Mouse (Mus musculus): ENCODE data around the gene Hsd17b6. TPM values are rescaled to one million over a fixed set of nuclear protein-coding genes. Genes with fewer than 3 reads are reported as not detected.

Hsd17b6 gene
- polyA plus RNA-seq, 1 experiment from 2014 or later, result not detected

- no peaks in the 10 kb centered on the region for H3K4me1 ChIP-seq
- no peaks in the 10 kb centered on the region for H3K27me3 ChIP-seq (replicated peaks)
- 87% methylated on average over 10 of the region's 10 CpGs for WGBS
- H3K27ac ChIP-seq (replicated peaks), result no peak overlapping the region
- no peaks in the 10 kb centered on the region for H3K36me3 ChIP-seq
- no peak overlapping the region for H3K4me3 ChIP-seq (replicated peaks)
- ATAC-seq (ENCODE audit: low FRiP score), result no peak
- H3K9me3 ChIP-seq (replicated peaks), result no peaks in the 10 kb centered on the region
- H3K9ac ChIP-seq (replicated peaks), result no peak overlapping the region
- no peak overlapping the region for H3K4me2 ChIP-seq
Observed at GRCm38 (mm10) chr10:128004918-128005317, 2.5 kb downstream of the Hsd17b6 start.

GRCm38 (mm10) chr10:128003281-128003801 lies 4.1 kb downstream of the Hsd17b6 start:
- Histone ChIP-seq H3K4me1 (no peaks in the 10 kb centered on the region), H3K4me3 (replicated peaks) (no peak overlapping the region), H3K9ac (replicated peaks) (no peak overlapping the region), H3K4me2 (no peak overlapping the region), H3K9me3 (replicated peaks) (no peaks in the 10 kb centered on the region), H3K27me3 (replicated peaks) (no peaks in the 10 kb centered on the region), H3K36me3 (no peaks in the 10 kb centered on the region), H3K27ac (replicated peaks) (no peak overlapping the region)
- ATAC-seq (ENCODE audit: low FRiP score), result no peak
- WGBS, result 84% methylated on average over 3 of the region's 3 CpGs

GRCm38 (mm10) chr10:127998260-127998659 lies 9.2 kb downstream of the Hsd17b6 start:
- no peak overlapping the region for H3K9ac ChIP-seq (replicated peaks)
- WGBS, result 100% methylated on average over 1 of the region's 1 CpGs

GRCm38 (mm10) chr10:127996690-127997089 lies 10.7 kb downstream of the Hsd17b6 start:
- Histone ChIP-seq H3K4me2 (no peak overlapping the region), H3K9ac (replicated peaks) (no peak overlapping the region), H3K36me3 (no peaks in the 10 kb centered on the region), H3K4me3 (replicated peaks) (no peak overlapping the region), H3K27me3 (replicated peaks) (no peaks in the 10 kb centered on the region), H3K4me1 (no peaks in the 10 kb centered on the region), H3K9me3 (replicated peaks) (no peaks in the 10 kb centered on the region), H3K27ac (replicated peaks) (no peak overlapping the region)
- 95% methylated on average over 3 of the region's 3 CpGs for WGBS
- no peak for ATAC-seq (ENCODE audit: low FRiP score)

More at GRCm38 (mm10) chr10:127998260-127998659, 9.2 kb downstream of the Hsd17b6 start:
- ATAC-seq (ENCODE audit: low FRiP score), result no peak
- Histone ChIP-seq H3K4me1 (no peaks in the 10 kb centered on the region), H3K27ac (replicated peaks) (no peak overlapping the region), H3K9me3 (replicated peaks) (no peaks in the 10 kb centered on the region), H3K27me3 (replicated peaks) (no peaks in the 10 kb centered on the region), H3K4me3 (replicated peaks) (no peak overlapping the region), H3K36me3 (no peaks in the 10 kb centered on the region), H3K4me2 (no peak overlapping the region)

- WGBS, result 17% methylated on average over 8 of the region's 8 CpGs
- ATAC-seq (ENCODE audit: low FRiP score), result no peak
- Histone ChIP-seq H3K9ac (replicated peaks) (no peak overlapping the region), H3K4me1 (peaks cover 7% of the 10 kb centered on the region; the same call in 1 of the 2 replicates), H3K36me3 (no peaks in the 10 kb centered on the region), H3K27me3 (replicated peaks) (no peaks in the 10 kb centered on the region), H3K4me2 (no peak overlapping the region), H3K27ac (replicated peaks) (no peak overlapping the region), H3K4me3 (replicated peaks) (no peak overlapping the region), H3K9me3 (replicated peaks) (no peaks in the 10 kb centered on the region)
Observed at GRCm38 (mm10) chr10:127985601-127986000, 21.8 kb downstream of the Hsd17b6 start.

GRCm38 (mm10) chr10:127984650-127985049 lies 22.8 kb downstream of the Hsd17b6 start:
- WGBS, result 75% methylated on average over 5 of the region's 5 CpGs
- ATAC-seq (ENCODE audit: low FRiP score), result no peak
- H3K27ac ChIP-seq (replicated peaks), result no peak overlapping the region
- no peak overlapping the region for H3K4me2 ChIP-seq
- H3K4me3 ChIP-seq (replicated peaks), result no peak overlapping the region
- H3K4me1 ChIP-seq, result peaks cover 7% of the 10 kb centered on the region; the same call in 1 of the 2 replicates
- H3K27me3 ChIP-seq (replicated peaks), result no peaks in the 10 kb centered on the region
- H3K9me3 ChIP-seq (replicated peaks), result no peaks in the 10 kb centered on the region
- H3K9ac ChIP-seq (replicated peaks), result no peak overlapping the region
- H3K36me3 ChIP-seq, result no peaks in the 10 kb centered on the region

- H3K36me3 ChIP-seq, result no peaks in the 10 kb centered on the region
- 51% methylated on average over 1 of the region's 1 CpGs for WGBS
- no peak overlapping the region for H3K4me3 ChIP-seq (replicated peaks)
- ATAC-seq (ENCODE audit: low FRiP score), result no peak
- H3K9me3 ChIP-seq (replicated peaks), result no peaks in the 10 kb centered on the region
- no peak overlapping the region for H3K4me2 ChIP-seq
- no peak overlapping the region for H3K27ac ChIP-seq (replicated peaks)
- H3K27me3 ChIP-seq (replicated peaks), result no peaks in the 10 kb centered on the region
- no peak overlapping the region for H3K9ac ChIP-seq (replicated peaks)
- no peaks in the 10 kb centered on the region for H3K4me1 ChIP-seq
Observed at GRCm38 (mm10) chr10:127975503-127975902, 31.9 kb downstream of the Hsd17b6 start.

- Histone ChIP-seq H3K4me3 (replicated peaks) (no peak overlapping the region), H3K4me1 (no peaks in the 10 kb centered on the region), H3K9me3 (replicated peaks) (no peaks in the 10 kb centered on the region), H3K27me3 (replicated peaks) (no peaks in the 10 kb centered on the region), H3K9ac (replicated peaks) (no peak overlapping the region), H3K4me2 (no peak overlapping the region), H3K36me3 (no peaks in the 10 kb centered on the region), H3K27ac (replicated peaks) (no peak overlapping the region)
- 88% methylated on average over 3 of the region's 3 CpGs for WGBS
- no peak for ATAC-seq (ENCODE audit: low FRiP score)
Observed at GRCm38 (mm10) chr10:127974062-127974461, 33.3 kb downstream of the Hsd17b6 start.

- no peaks in the 10 kb centered on the region for H3K36me3 ChIP-seq
- H3K4me1 ChIP-seq, result no peaks in the 10 kb centered on the region
- H3K4me3 ChIP-seq (replicated peaks), result no peak overlapping the region
- ATAC-seq (ENCODE audit: low FRiP score), result no peak
- 81% methylated on average over 3 of the region's 3 CpGs for WGBS
- no peak overlapping the region for H3K4me2 ChIP-seq
- H3K9me3 ChIP-seq (replicated peaks), result no peaks in the 10 kb centered on the region
- H3K9ac ChIP-seq (replicated peaks), result no peak overlapping the region
- no peak overlapping the region for H3K27ac ChIP-seq (replicated peaks)
- no peaks in the 10 kb centered on the region for H3K27me3 ChIP-seq (replicated peaks)
Observed at GRCm38 (mm10) chr10:127971135-127971534, 36.3 kb downstream of the Hsd17b6 start.

GRCm38 (mm10) chr10:127970359-127970831 lies 37.0 kb downstream of the Hsd17b6 start:
- no peak for ATAC-seq (ENCODE audit: low FRiP score)
- no peaks in the 10 kb centered on the region for H3K36me3 ChIP-seq
- H3K9me3 ChIP-seq (replicated peaks), result no peaks in the 10 kb centered on the region
- WGBS, result 56% methylated on average over 3 of the region's 3 CpGs
- H3K4me3 ChIP-seq (replicated peaks), result no peak overlapping the region
- H3K4me2 ChIP-seq, result no peak overlapping the region
- H3K9ac ChIP-seq (replicated peaks), result no peak overlapping the region
- no peak overlapping the region for H3K27ac ChIP-seq (replicated peaks)
- no peaks in the 10 kb centered on the region for H3K4me1 ChIP-seq
- H3K27me3 ChIP-seq (replicated peaks), result no peaks in the 10 kb centered on the region

GRCm38 (mm10) chr10:127969820-127970219 lies 37.6 kb downstream of the Hsd17b6 start:
- H3K27ac ChIP-seq (replicated peaks), result no peak overlapping the region
- H3K4me1 ChIP-seq, result no peaks in the 10 kb centered on the region
- no peak for ATAC-seq (ENCODE audit: low FRiP score)
- H3K4me3 ChIP-seq (replicated peaks), result no peak overlapping the region
- no peaks in the 10 kb centered on the region for H3K36me3 ChIP-seq
- no peak overlapping the region for H3K4me2 ChIP-seq
- WGBS, result 87% methylated on average over 4 of the region's 4 CpGs
- H3K9ac ChIP-seq (replicated peaks), result no peak overlapping the region
- no peaks in the 10 kb centered on the region for H3K27me3 ChIP-seq (replicated peaks)
- no peaks in the 10 kb centered on the region for H3K9me3 ChIP-seq (replicated peaks)

GRCm38 (mm10) chr10:127966506-127966905 lies 40.9 kb downstream of the Hsd17b6 start:
- 93% methylated on average over 6 of the region's 6 CpGs for WGBS
- Histone ChIP-seq H3K9ac (replicated peaks) (no peak overlapping the region), H3K4me1 (no peaks in the 10 kb centered on the region), H3K36me3 (no peaks in the 10 kb centered on the region), H3K27ac (replicated peaks) (no peak overlapping the region), H3K9me3 (replicated peaks) (no peaks in the 10 kb centered on the region), H3K4me2 (no peak overlapping the region), H3K4me3 (replicated peaks) (no peak overlapping the region), H3K27me3 (replicated peaks) (no peaks in the 10 kb centered on the region)
- ATAC-seq (ENCODE audit: low FRiP score), result no peak

Data from neural tube, embryonic 15.5 days (tissue).